Mouse (Mus musculus) activated CD4-positive, CD25-positive, alpha-beta regulatory T cell, adult 4 months (primary cell): ENCODE results near the gene Kpna1. TPM values are rescaled to one million over a fixed set of nuclear protein-coding genes. Genes with fewer than 3 reads are reported as not detected.
"Not testable (repeated sequence)": the region's sequence is repeated elsewhere in the genome, so short reads cannot be mapped to it uniquely, and the experiment has no call there.

ENCODE experiments used
- ATAC-seq: one replicate; pipeline ENCODE4 v1.8.0; 2017
- polyA plus RNA-seq, 2 experiments: library from polyadenylated mRNA; unstranded; fragments of 100-300 nt; shearing (Covaris generic); gene quantifications; one replicate each; pipeline ENCODE4 v1.2.1; 2017

Gene Kpna1
- polyA plus RNA-seq, 2 experiments from 2014 or later: 39.4 to 45.3 TPM

DNA sequence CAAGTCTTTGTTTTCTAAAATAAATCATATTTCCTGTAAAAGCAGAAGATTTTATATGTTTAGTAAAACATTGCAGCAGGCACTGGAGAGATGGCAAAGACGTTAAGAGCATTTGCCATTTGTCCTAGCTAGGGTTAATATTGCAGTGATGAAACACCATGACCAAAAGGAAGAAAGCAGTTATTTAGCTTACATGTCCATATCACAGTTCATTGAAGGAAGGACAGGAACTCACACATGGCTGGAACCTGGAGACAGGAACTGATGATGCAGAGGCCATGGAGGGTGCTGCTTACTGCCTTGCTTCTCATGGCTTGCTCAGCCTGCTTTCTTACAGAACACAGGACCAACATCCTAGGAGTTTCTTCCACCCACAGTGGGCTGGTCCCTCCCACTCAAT is 13.8 kb downstream of the Kpna1 start:
- ATAC-seq: no peak

DNA sequence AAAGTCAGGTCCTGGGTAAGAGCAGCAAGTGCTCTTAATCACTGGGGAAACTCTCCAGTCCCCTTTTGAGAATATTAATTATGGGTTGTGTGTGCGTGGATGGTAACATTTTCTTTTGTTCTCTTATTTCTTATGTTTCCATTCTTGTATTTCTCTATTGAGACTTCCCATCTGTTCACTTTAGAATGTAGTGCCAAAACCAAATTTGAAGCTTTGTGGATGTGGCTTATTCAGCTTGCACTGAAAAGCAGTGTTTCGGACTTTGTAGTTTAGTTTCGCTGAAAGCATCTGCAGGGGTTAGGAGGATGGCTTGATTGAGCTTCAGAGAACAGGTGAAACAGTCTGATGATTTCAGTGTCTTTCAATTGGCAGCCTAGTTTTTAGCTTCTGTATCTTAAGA is 14.8 kb downstream of the Kpna1 start:
- no peak for ATAC-seq

DNA sequence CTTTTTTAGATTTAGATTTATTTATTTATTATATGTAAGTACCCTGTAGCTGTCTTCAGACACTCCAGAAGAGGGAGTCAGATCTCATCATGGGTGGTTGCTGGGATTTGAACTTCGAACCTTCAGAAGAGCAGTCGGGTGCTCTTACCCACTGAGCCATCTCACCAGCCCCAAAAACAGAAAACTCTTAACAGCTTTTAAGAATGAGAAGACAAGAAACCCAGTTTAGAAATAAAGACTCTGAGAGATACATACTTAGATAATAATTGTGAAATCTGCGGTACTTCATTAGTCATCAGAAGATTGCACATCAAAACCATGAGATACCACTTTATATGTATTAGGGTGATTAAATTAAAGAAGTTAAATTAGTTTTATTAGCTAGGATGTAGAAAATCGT is 20.3 kb downstream of the Kpna1 start:
- ATAC-seq: not testable (repeated sequence)

DNA sequence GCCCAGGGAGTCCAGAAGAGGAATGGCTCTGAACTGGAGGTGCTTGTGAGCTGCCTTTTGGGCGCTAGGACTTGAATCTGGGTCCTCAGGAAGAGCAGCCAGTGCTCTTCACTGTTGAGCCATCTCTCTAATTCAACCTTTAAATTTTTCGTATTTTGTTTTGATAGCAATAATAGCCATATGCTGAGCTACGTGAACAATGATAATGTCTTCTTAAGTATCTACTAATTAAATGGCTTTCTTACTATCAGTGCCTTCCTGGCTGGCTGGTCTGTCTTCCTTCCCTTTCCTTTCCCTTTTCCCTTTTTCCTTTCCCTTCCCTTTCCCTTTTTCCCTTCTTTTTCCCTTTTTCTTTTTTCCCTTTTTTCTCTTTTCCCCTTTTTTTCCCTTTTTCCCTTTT is 29.8 kb downstream of the Kpna1 start:
- ATAC-seq: peak; percentile 43

DNA sequence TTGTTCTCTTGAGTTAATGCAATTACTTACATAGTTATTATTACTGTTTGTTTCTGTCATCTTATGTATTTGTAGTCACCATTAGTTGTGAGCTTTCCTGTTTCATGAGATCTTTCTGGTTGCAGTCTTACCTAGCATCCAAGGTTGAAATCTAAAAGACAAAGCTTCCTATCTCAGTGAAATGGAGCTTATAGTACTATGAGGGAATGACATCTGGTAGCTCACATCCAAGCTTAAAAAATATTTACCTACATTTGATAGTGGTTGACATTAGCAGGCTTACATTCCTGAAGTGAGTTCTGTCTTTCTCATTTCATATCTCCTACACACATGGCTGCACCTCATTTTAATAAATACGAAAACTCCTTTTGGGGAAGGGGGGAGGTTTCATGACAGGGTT is 37.8 kb downstream of the Kpna1 start:
- ATAC-seq: no peak

DNA sequence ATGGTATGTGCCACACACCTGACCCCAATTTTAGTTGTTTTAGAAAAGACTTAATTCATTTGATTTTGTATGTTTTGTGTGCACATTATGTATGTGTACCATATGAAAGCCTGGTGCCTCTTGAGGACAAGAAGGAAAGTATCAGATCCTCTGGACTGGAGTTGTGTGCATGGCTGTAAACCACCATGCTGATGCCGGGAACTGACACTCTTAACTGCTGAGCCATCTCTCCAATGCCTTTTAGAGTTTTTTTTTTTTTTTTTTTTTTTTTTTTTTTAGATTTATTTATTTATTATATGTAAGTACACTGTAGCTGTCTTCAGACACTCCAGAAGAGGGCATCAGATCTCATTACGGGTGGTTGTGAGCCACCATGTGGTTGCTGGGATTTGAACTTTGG is 49.6 kb downstream of the Kpna1 start:
- ATAC-seq: not testable (repeated sequence)

DNA sequence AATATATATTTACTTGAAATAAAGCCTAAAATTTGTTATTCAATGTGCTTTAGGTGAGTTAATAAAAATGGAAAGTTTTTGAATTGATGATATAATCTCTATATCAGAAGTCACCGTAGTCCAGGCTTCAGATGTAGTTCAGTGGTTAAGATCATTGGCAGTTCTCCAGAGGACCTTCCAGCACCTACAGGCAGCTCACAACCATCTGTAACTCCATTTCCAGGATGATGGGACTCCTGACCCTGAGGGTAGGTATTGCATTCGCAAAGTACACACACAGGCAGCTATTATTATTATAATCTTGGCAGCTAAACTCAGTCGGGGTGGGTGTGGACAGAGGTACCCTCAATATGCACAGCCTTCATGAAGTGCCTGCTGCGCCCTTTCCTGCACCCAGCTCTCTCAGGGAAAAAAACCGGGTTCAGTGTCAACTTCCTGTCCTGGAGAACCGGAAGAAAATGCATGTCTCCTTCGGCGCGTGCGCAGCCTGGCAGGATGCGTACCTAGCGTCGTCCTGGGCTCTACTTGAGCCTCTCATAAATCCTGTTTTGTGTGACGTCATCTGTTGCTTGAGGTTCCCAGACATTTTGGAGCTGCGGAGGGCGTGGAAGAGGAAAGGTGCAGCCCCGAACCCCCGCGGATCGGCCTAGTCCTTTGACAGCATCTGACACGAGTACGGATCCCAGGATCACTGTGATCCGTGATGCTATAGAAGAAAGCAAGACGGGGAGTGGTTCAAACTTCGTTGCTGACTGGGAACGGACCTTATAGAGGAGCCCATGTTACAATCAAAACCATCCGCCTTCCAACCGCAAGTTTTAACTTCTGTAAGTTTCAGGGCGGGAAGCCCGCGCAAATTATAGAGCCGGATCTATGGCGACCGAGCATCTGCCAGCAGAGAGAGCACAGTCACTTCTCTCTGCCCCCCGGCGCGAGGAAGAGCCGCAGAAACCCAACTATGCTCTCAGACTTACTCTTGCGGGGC is 62.4 kb downstream of the Kpna1 start, which contains the start of gene Wdr5b:
Gene Wdr5b (plus strand): TSS at position 551 of the 985 bp plus-strand sequence.
- ATAC-seq: peak; percentile 98

DNA sequence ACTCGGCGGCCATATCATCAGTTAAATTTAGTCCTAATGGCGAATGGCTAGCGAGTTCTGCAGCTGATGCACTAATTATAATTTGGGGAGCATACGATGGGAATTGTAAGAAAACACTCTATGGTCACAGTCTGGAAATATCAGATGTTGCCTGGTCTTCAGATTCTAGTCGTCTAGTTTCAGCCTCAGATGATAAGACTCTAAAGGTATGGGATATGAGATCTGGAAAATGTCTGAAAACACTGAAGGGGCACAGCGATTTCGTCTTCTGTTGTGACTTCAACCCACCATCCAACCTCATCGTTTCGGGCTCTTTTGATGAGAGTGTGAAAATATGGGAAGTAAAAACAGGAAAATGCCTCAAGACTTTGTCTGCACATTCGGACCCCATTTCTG is 63.1 kb downstream of the Kpna1 start:
- ATAC-seq: no peak

DNA sequence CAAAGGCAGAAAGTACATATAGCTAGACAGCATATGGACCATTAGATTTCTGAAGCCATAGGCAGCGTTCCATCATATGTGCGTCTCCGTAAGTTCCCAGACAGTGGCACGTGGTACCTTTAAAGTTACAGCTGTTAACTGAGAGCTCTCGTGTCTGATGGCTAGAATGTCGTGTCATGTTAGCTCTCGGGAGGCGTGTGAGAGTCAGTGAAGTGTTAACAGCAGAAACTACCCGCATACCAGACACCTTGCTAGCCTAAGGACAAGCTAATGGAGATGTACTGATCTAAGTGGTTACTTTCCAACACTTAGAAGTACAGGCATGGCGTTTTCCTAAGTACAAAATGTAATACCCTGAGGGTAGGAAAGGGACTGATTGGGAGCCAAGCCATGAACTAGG is 64.5 kb downstream of the Kpna1 start:
- ATAC-seq: no peak

DNA sequence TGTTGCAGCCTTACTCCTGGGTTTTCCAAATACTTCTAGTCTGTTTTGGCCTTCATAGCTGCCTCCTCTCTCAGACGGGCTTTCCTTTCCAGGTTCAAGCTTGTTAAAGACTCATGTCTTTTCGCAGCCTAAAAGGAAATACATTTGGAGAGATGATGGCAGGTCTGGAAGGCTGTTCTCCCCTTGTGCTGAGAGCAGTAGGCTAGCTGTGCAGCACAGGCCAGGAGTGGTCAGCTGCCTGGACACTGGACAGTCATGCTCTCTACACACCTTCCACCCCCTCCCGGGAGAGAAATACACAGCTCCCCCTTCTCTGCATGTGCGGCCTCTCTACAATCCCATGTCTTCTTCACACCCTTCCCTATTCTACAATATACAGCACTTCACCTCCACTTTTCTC is 65.4 kb downstream of the Kpna1 start:
- no peak for ATAC-seq

DNA sequence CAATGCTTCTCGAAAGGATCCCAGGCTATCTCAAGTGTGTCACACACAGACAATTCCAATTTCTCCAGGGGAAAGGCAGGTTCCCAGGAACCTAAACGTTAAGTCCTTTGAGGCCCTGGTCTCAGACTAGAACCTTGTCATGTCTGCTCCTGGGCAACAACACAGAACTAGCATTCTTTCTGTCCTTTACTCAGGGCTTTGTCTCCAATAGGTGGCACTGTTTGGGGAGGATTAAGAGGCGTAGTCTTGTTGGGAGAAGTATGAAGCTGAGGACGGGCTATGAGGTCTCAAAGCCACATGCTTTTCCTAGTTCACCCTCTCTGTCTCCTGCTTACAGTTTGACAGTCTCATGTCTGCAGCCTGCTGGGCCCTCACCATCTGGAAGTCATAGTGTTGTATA is 69.0 kb downstream of the Kpna1 start:
- no peak for ATAC-seq

DNA sequence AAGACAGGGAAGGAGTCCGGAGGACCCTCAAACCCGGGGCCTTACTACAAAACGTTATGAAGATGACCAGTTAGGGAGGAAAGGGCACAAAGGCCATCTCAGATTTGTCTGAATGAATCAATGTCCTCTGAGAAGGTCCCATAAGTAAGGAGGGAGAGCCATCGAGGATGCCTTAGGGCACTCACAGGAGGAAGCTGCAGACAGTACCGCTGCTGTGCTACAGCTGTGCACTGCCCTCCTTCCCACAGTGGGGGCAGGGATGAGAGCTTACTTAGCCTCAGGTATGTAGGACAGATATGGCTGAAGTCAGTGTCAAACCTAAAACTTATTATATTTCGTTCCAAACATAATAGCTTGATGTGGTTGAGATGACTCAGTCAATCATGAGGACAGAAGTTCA is 72.9 kb downstream of the Kpna1 start:
- ATAC-seq: no peak

DNA sequence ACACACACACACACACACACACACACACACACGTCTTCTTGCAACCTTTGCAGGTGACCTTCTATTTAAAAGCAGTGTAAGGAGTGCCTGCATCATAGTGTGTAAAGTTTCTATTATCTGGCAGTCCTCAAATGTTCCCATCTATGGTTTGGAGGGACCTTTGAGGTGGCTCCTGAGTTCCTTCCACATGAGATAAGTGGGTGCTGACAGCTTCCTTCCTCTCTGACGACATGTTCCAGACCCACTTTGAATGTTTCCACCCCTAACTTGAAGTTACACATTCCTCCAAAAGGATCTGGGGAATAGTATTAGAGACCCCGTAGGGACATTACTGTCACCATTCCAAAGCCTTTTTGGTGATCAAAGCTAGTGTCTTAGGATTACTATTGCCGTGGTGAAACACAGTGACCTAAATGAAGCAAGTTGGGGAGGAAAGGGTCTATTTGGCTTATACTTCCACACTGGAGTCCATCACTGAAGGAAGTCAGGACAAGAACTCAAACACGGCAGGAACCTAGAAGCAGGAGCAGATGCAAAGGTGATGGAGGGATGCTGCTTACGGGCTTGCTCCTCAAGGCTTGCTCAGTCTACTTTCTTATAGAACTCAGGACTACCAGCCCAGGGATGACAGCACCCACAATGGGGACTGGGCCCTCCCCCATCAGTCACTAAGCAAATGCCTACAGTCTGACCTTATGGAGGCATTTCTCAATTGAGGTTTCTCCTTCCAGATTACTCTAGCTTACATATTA is 75.2 kb downstream of the Kpna1 start:
- no peak for ATAC-seq

DNA sequence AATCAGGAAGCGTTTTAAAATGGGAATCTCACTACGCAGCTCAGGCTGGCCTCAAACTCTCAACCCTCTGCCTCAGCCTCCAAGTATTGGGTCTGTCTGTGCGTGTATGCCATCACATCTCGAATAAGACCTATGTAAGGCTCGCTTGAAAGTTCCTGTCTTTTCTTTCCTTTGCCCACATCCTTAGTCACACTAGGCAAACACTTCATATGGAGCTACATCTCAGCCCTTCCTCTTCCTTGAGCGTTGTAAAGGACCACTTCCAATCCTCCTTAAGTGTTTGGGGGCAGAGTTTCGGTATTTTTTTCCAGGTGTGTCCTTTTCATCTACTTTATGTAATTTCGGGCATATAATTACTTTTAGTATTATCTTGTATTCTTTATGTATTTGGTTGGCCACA is 76.4 kb downstream of the Kpna1 start:
- no peak for ATAC-seq

DNA sequence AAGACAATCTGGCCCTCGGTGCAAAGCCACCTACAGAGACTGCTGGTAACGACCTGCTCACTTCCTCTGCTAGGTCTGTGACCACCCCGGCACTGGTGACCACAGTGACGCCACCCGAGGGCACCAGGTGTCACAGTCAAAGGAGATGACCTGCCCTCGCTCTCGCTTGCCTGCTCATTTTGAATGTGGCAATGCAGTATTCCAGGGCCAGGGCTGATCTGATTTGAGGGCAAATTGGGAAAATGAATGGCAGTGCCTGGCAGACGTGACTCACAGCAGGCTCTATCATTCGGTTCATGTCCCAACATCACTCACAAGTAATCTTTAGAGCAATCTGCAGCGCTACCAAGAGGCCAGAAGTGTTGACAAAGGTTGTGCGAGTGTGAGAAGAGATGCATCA is 77.9 kb downstream of the Kpna1 start:
- ATAC-seq: no peak

DNA sequence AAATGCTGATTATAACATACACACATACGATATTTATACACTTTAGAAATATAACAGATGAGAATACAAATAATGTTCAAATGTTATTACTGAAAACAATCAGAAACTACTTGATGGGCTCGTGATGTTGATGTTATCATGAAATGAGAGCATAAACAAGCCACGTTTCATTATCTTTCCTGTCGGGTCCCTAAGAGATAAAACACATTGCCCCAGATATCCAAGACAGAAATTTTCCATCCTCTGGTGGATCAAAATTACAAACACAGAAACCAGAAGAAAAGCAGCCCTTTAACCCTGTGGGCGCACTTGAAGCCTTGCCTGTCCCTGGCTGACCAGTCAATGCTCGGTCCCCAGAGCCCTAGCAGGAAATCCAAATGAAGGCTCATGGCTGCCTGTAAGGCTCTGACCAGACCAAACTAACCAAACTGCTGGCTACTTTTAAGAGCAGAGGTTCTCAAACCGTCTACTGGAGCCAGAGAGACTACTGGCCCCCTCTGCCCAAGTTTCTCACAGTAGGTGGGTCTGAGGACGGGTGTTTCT is 79.5 kb downstream of the Kpna1 start:
- no peak for ATAC-seq

DNA sequence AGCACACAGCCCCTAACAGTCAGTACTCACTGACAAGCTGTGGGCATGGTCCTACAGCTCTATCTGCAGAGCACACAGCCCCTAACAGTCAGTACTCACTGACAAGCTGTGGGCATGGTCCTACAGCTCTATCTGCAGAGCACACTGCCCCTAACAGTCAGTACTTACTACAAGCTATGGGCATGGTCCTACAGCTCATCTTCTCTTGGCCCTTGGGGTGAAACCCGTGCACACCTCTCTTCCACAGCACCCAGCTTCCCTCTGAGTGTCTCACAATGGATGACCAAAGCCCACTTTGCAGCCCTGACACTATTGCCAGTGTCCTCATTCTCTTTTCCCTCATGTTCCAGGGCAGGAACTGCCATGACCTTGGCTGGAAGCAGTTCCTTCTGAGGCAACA is 84.0 kb downstream of the Kpna1 start:
- not testable (repeated sequence) for ATAC-seq

DNA sequence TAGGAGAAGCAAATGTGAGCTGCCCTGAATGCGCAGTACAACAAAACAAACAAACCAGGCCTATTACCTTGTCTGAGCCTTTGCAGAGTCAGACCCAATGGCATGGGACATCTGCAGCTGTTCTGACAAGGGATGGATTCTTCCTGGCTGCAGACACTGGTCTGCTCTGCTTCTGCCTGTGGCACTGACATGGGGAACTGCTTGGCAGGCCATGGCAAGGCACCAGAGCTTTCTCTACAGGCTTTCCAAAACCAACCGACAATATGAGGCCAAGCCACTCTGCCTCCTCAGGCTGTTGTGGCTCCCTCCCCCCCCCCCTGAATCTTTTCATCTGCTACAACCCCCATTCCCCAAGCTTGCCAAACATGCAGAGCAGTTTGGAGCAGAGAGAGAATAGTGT is 84.8 kb downstream of the Kpna1 start:
- no peak for ATAC-seq

DNA sequence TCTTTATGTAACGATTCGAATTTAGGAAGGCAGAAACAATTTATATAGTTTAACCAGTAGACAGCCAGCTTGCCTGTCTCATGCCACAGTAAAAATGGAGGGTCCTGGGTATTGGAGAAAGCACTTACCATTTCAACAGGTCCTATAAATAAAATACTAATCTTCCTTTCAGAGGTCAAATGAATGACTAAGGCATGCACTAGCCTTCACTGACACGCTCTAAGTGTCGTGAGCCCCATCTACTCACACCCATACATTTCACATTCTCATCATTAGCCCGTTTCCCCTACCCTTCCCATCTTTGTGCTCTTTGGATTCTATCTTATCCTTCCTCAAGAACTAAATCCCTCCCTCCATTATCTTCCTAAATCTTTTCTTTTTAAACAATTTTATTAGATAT is 86.4 kb downstream of the Kpna1 start:
- no peak for ATAC-seq

DNA sequence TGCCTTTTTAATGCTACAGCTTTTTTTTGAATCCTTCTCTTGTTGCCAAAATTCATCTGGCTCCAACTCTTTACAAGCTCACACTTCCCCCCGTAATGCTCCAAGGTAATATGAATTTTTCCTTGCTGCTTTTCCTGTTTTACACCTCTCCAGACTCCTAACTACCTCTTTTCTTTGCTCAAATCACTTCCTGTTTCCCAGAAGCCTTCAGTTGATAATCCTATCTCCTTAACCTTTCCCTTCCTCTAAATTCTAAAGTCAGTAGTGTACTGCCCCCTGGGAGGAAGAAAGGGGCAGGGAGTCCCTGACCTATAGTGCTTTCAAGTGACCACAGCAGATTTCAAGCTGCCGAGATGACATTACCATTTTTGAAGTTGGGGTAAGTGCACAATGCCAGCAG is 89.1 kb downstream of the Kpna1 start:
- ATAC-seq: no peak

DNA sequence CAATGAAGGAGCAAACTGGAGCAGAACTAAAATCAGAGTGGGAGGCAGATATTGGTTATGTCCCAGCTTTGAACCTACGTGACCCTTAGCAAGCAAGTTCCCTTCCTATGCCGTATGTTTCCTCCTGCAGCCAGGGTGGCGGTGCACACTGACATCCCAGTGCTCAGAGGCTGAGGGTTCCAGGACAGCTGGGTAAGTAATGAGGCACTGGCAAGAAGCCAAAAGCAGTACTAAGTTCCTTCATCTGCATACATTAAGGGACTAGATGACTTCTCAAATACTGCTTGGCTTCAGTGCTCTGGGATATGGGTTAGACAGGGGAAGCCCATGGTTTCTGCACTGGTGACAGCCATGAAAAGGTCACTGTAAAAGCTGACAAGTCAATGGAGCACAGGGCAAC is 89.8 kb downstream of the Kpna1 start:
- no peak for ATAC-seq

DNA sequence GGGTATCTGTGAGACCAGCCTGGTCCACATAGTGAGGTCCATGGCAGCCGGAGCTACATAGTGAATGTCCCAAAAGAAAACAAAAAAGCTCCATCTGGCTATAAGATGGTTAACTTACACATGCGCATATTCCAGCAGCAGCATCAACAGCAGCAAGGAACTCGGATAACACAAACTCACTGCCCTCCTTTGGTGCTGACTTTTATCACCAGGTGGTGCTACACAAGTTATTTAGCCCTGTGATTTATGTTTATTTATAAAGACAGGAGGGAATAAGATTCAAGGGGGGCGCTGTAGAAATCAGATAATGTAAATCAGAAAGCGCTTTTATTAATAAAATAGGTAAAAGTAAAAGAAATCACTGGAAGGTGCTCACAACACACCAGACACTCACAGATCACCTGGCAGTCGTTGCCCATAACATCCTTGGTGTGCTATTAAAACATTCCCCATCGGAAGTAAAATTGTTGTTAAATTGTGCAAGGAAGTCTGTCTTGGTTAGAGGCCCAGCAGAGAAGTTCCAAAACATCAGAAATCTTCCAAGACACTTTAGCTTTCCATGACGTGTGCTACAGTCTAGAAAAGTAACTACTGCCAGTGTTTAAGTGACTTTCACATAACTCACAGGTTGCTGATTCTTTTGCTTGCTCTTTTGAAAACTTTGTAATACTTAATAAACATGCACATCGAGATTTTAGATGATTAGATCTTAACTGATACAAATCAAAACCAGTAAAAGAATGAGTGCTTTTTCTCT is 91.4 kb downstream of the Kpna1 start:
- no peak for ATAC-seq

DNA sequence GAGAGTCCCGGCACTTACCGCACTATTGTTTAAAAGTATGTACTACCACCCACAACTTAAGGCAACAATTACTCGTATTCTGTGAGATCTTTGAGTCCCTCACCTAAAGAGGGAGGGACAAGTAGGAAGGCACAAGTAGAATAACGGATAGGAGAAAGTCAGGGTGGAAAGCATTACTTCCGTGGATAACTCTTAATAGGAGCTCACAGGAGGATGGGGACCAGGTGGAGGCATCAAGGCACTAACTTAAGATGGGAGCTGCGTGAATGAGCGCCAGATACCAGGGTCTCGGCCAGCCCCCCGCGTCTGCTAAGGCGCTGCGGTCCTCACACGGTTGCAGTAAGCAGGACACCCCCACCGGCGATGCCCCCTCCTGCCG is 92.5 kb downstream of the Kpna1 start:
- ATAC-seq: peak; percentile 34
